Mouse (Mus musculus): ENCODE results near the gene Gm8127. TPM values are rescaled to one million over a fixed set of nuclear protein-coding genes. Genes with fewer than 3 reads are reported as not detected.
"Not testable (repeated sequence)": the region's sequence is repeated elsewhere in the genome, so short reads cannot be mapped to it uniquely, and the experiment has no call there.

Gm8127 gene
- polyA plus RNA-seq, 1 experiment from 2014 or later, result not detected

- H3K27me3 ChIP-seq; H3K36me3 ChIP-seq; ATAC-seq (replicated peaks; ENCODE audit: insufficient number of reproducible peaks, insufficient read depth, low FRiP score, low read depth); H3K4me3 ChIP-seq; H3K9me3 ChIP-seq (replicated peaks); H3K4me2 ChIP-seq; H3K9ac ChIP-seq; H3K27ac ChIP-seq; H3K4me1 ChIP-seq (replicated peaks): not testable (repeated sequence)
- WGBS, result 48% methylated on average over 2 of the region's 2 CpGs
Observed at GRCm38 (mm10) chr14:43268521-43269084, 25.0 kb downstream of the Gm8127 start.

- not testable (repeated sequence) for H3K9me3 ChIP-seq (replicated peaks); H3K36me3 ChIP-seq; H3K27me3 ChIP-seq; ATAC-seq (replicated peaks; ENCODE audit: insufficient number of reproducible peaks, insufficient read depth, low FRiP score, low read depth); H3K27ac ChIP-seq; H3K9ac ChIP-seq; H3K4me2 ChIP-seq; H3K4me1 ChIP-seq (replicated peaks); H3K4me3 ChIP-seq
- 83% methylated on average over 3 of the region's 3 CpGs for WGBS
Observed at GRCm38 (mm10) chr14:43263421-43263820, 30.2 kb downstream of the Gm8127 start.

- H3K4me2 ChIP-seq; H3K9ac ChIP-seq; H3K27me3 ChIP-seq; H3K36me3 ChIP-seq; H3K9me3 ChIP-seq (replicated peaks); H3K4me1 ChIP-seq (replicated peaks); H3K4me3 ChIP-seq; H3K27ac ChIP-seq; ATAC-seq (replicated peaks; ENCODE audit: insufficient number of reproducible peaks, insufficient read depth, low FRiP score, low read depth): not testable (repeated sequence)
- 81% methylated on average over 3 of the region's 4 CpGs for WGBS
Observed at GRCm38 (mm10) chr14:43258349-43258748, 35.3 kb downstream of the Gm8127 start, which contains the start of gene Gm8126. Gm8126 (plus strand) TSS chr14:43258649.

- H3K27ac ChIP-seq; H3K4me2 ChIP-seq; H3K36me3 ChIP-seq; ATAC-seq (replicated peaks; ENCODE audit: insufficient number of reproducible peaks, insufficient read depth, low FRiP score, low read depth); H3K4me1 ChIP-seq (replicated peaks); H3K4me3 ChIP-seq; H3K27me3 ChIP-seq; H3K9me3 ChIP-seq (replicated peaks); H3K9ac ChIP-seq: not testable (repeated sequence)
- 62% methylated on average over 1 of the region's 1 CpGs for WGBS
Observed at GRCm38 (mm10) chr14:43256511-43256910, 37.1 kb downstream of the Gm8127 start.

GRCm38 (mm10) chr14:43250549-43251253 lies 42.9 kb downstream of the Gm8127 start:
- H3K9ac ChIP-seq; H3K4me1 ChIP-seq (replicated peaks); ATAC-seq (replicated peaks; ENCODE audit: insufficient number of reproducible peaks, insufficient read depth, low FRiP score, low read depth); H3K27ac ChIP-seq; H3K9me3 ChIP-seq (replicated peaks); H3K4me3 ChIP-seq; H3K27me3 ChIP-seq; H3K36me3 ChIP-seq; H3K4me2 ChIP-seq: not testable (repeated sequence)
- 34% methylated on average over 5 of the region's 6 CpGs for WGBS

- H3K9me3 ChIP-seq (replicated peaks); H3K4me1 ChIP-seq (replicated peaks); H3K36me3 ChIP-seq; H3K4me2 ChIP-seq; H3K4me3 ChIP-seq; H3K27ac ChIP-seq; H3K27me3 ChIP-seq; H3K9ac ChIP-seq; ATAC-seq (replicated peaks; ENCODE audit: insufficient number of reproducible peaks, insufficient read depth, low FRiP score, low read depth): not testable (repeated sequence)
- 33% methylated on average over 10 of the region's 12 CpGs for WGBS
Observed at GRCm38 (mm10) chr14:43249611-43250170, 43.9 kb downstream of the Gm8127 start.

Other genes starting within 250 kb of the Gm8127 start
- gene Gm8094, start 217.2 kb downstream of the Gm8127 start, polyA plus RNA-seq (2015; fragmentation: Nextera tagmentation; extraction: Ambion mirVana), result not detected in 2 replicates
- 0.14 and 0.25 TPM in 2 replicates for gene Gm8104, start 193.2 kb downstream of the Gm8127 start, polyA plus RNA-seq (2015; fragmentation: Nextera tagmentation; extraction: Ambion mirVana)
- not detected in 2 replicates for gene Gm7233, start 114.0 kb downstream of the Gm8127 start, polyA plus RNA-seq (2015; fragmentation: Nextera tagmentation; extraction: Ambion mirVana)
- gene Gm8122, start 58.5 kb downstream of the Gm8127 start, polyA plus RNA-seq (2015; fragmentation: Nextera tagmentation; extraction: Ambion mirVana), result not detected in 2 replicates
- gene Gm8126, start 35.2 kb downstream of the Gm8127 start, polyA plus RNA-seq (2015; fragmentation: Nextera tagmentation; extraction: Ambion mirVana), result not detected in 2 replicates
- not detected in 2 replicates for gene Gm9732, start 18.8 kb downstream of the Gm8127 start, polyA plus RNA-seq (2015; fragmentation: Nextera tagmentation; extraction: Ambion mirVana)
- not detected in 2 replicates for gene 1700001F09Rik, start 54.0 kb upstream of the Gm8127 start, polyA plus RNA-seq (2015; fragmentation: Nextera tagmentation; extraction: Ambion mirVana)
- not detected in 2 replicates for gene Gm8138, start 122.5 kb upstream of the Gm8127 start, polyA plus RNA-seq (2015; fragmentation: Nextera tagmentation; extraction: Ambion mirVana)
- gene Gm5799, start 249.7 kb upstream of the Gm8127 start, polyA plus RNA-seq (2015; fragmentation: Nextera tagmentation; extraction: Ambion mirVana), result not detected in 2 replicates

All from heart, embryonic 15.5 days (tissue).